Mouse (Mus musculus) B cell, adult 2 months (primary cell): ENCODE measurements around the gene Hrk.
A peak's percentile ranks its signal among the peaks of the same experiment; 100 is the strongest.

Experiments
- DNase-seq, 2 experiments: peaks; one replicate each; pipeline ENCODE4 v3.0.0; 2022

Gene Hrk

GRCm38 (mm10) chr5:118164581-118164980 lies at the start of gene Hrk:
Hrk (plus strand) TSS chr5:118164648.
- DNase-seq: no peak

- no peak for DNase-seq
Observed at GRCm38 (mm10) chr5:118118351-118118750, 46.1 kb upstream of the Hrk start.

- DNase-seq: no peak
Observed at GRCm38 (mm10) chr5:118118922-118119321, 45.5 kb upstream of the Hrk start.

GRCm38 (mm10) chr5:118120670-118121069 lies 43.8 kb upstream of the Hrk start:
- no peak for DNase-seq

GRCm38 (mm10) chr5:118121928-118122327 lies 42.5 kb upstream of the Hrk start:
- no peak for DNase-seq

- DNase-seq: no peak
Observed at GRCm38 (mm10) chr5:118123096-118123495, 41.4 kb upstream of the Hrk start.

GRCm38 (mm10) chr5:118126671-118127070 lies 37.8 kb upstream of the Hrk start:
- DNase-seq: no peak

GRCm38 (mm10) chr5:118128208-118128607 lies 36.2 kb upstream of the Hrk start:
- no peak for DNase-seq

- DNase-seq: no peak
Observed at GRCm38 (mm10) chr5:118128651-118129050, 35.8 kb upstream of the Hrk start.

GRCm38 (mm10) chr5:118136391-118136790 lies 28.1 kb upstream of the Hrk start:
- DNase-seq: no peak

GRCm38 (mm10) chr5:118139630-118140029 lies 24.8 kb upstream of the Hrk start:
- DNase-seq: no peak

- no peak for DNase-seq
Observed at GRCm38 (mm10) chr5:118142471-118142870, 22.0 kb upstream of the Hrk start.

- no peak for DNase-seq
Observed at GRCm38 (mm10) chr5:118143211-118144026, 21.0 kb upstream of the Hrk start.

- DNase-seq: no peak
Observed at GRCm38 (mm10) chr5:118144327-118144726, 20.1 kb upstream of the Hrk start.

- DNase-seq: no peak
Observed at GRCm38 (mm10) chr5:118144770-118145169, 19.7 kb upstream of the Hrk start.

GRCm38 (mm10) chr5:118145458-118145857 lies 19.0 kb upstream of the Hrk start:
- DNase-seq: no peak

GRCm38 (mm10) chr5:118145999-118146679 lies 18.3 kb upstream of the Hrk start:
- no peak for DNase-seq

- DNase-seq: no peak
Observed at GRCm38 (mm10) chr5:118147264-118147663, 17.2 kb upstream of the Hrk start.

- DNase-seq: no peak
Observed at GRCm38 (mm10) chr5:118149711-118150110, 14.7 kb upstream of the Hrk start.

GRCm38 (mm10) chr5:118154839-118155564 lies 9.4 kb upstream of the Hrk start, which contains the start of gene Fbxw8:
Fbxw8 (minus strand) TSS chr5:118155464.
- DNase-seq: peak; percentile 89

- DNase-seq: no peak
Observed at GRCm38 (mm10) chr5:118155565-118155947, 8.9 kb upstream of the Hrk start.

- no peak for DNase-seq
Observed at GRCm38 (mm10) chr5:118156976-118157375, 7.5 kb upstream of the Hrk start.

GRCm38 (mm10) chr5:118160691-118161090 lies 3.8 kb upstream of the Hrk start:
- no peak for DNase-seq

GRCm38 (mm10) chr5:118165462-118165861 lies 1.0 kb downstream of the Hrk start:
- DNase-seq: no peak
